Mouse (Mus musculus): ENCODE measurements around the gene Kcnh4. TPM values are rescaled to one million over a fixed set of nuclear protein-coding genes. Genes with fewer than 3 reads are reported as not detected.
A peak's percentile ranks its signal among the peaks of the same experiment; 100 is the strongest.

Kcnh4 gene
- total RNA-seq, 2 experiments from 2014 or later = 17.2 to 18.4 TPM

- DNase-seq (ENCODE audit: extremely low spot score in 1 of 2, low spot score in 2 of 2) = no peak
- intact Hi-C loops (cut with DNase I) = no loop called here
- Histone ChIP-seq H3K27ac (no peak overlapping the region), H3K4me3 (no peak overlapping the region)
- TF ChIP-seq CTCF (IDR thresholded peaks at IDR 0.05) = no peak
Measured at GRCm38 (mm10) chr11:100782568-100782967, 22.8 kb upstream of the Kcnh4 start.

- Histone ChIP-seq H3K27ac (no peak overlapping the region), H3K4me3 (no peak overlapping the region)
- no peak for DNase-seq (ENCODE audit: extremely low spot score in 1 of 2, low spot score in 2 of 2)
- no peak for TF ChIP-seq CTCF (IDR thresholded peaks at IDR 0.05)
- intact Hi-C loops (cut with DNase I) = no loop called here
Measured at GRCm38 (mm10) chr11:100781763-100782475, 22.2 kb upstream of the Kcnh4 start.

DNA sequence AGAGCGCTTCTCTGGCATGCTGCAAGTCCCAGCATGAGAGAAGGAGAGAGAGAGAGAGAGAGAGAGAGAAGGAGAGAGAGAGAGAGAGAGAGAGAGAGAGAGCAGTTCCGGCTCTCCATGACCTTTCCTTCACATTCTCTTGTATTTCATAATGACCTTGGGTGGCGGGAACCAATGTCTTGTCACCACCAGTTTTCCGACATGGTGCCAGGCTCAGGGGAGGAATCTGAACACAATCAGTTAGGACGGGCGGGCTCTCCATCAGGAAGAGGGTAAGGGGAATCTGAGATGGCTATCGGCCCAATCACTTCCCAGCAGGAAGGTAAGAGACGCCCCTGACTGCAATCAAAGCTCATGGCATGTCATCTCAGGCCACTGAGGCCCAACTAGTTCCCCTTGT lies 20.5 kb upstream of the Kcnh4 start:
- DNase-seq (ENCODE audit: extremely low spot score in 1 of 2, low spot score in 2 of 2) = no peak

GRCm38 (mm10) chr11:100778069-100778468 lies 18.3 kb upstream of the Kcnh4 start:
- Histone ChIP-seq H3K4me3 (no peak overlapping the region), H3K27ac (no peak overlapping the region)
- intact Hi-C loops (cut with DNase I) = no loop called here
- DNase-seq (ENCODE audit: extremely low spot score in 1 of 2, low spot score in 2 of 2) = no peak
- no peak for TF ChIP-seq CTCF (IDR thresholded peaks at IDR 0.05)

More for the DNA sequence above, 20.5 kb upstream of the Kcnh4 start:
- intact Hi-C loops (cut with DNase I) = no loop called here
- no peak overlapping the region for H3K4me3 ChIP-seq
- TF ChIP-seq CTCF (IDR thresholded peaks at IDR 0.05) = no peak
- H3K27ac ChIP-seq = no peak overlapping the region

- no peak for DNase-seq (ENCODE audit: extremely low spot score in 1 of 2, low spot score in 2 of 2)
- intact Hi-C loops (cut with DNase I) = no loop called here
- Histone ChIP-seq H3K27ac (no peak overlapping the region), H3K4me3 (no peak overlapping the region)
- TF ChIP-seq CTCF (IDR thresholded peaks at IDR 0.05) = no peak
Measured at GRCm38 (mm10) chr11:100775921-100776320, 16.2 kb upstream of the Kcnh4 start.

- Histone ChIP-seq H3K4me3 (no peak overlapping the region), H3K27ac (no peak overlapping the region)
- no peak for DNase-seq (ENCODE audit: extremely low spot score in 1 of 2, low spot score in 2 of 2)
- intact Hi-C loops (cut with DNase I) = no loop called here
- TF ChIP-seq CTCF (IDR thresholded peaks at IDR 0.05) = no peak
Measured at GRCm38 (mm10) chr11:100774261-100774660, 14.5 kb upstream of the Kcnh4 start.

DNA sequence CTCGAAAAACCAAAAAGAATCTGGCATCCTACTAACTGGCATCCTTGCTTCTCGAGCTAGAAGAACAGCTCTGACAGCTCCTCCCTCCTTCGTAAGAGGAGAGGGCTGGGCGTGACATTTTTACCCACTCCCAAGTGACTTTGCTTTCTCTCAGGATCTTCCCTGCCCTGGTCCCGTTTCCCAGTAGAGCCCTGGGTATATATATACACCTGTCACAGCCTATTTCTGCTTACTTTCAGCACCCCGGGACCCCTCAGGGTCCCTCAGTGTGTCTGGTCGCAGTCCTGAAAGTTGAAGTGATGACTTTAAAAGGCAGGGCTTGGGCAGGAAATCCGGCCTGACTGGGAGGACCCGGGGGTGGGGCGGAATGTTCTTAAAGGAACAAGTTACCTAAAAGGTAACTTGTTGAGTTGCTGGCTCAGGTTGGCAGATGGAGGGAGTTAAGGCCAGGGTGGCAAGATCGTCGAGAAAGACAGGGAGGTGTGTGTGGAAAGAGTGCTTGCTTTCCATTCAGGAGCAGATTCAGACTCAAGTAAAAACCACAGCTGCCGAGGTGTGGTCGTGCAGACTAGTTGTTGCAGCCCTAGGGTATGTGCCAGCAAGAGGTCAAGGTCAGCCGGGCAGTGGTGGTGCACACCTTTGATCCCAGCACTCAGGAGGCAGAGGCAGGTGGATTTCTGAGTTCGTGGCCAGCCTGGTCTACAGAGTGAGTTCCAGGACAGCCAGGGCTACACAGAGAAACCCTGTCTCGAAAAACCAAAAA lies 11.1 kb upstream of the Kcnh4 start, which contains the start of gene Ghdc:
Gene Ghdc, minus strand, starts transcription at position 312 of the 763 bp plus-strand sequence.
- intact Hi-C loops (cut with DNase I) = no loop called here
- H3K27ac ChIP-seq = peak within 1 kb of the TSS; percentile 77

GRCm38 (mm10) chr11:100769980-100770379 lies 10.2 kb upstream of the Kcnh4 start:
- Histone ChIP-seq H3K27ac (no peak overlapping the region; the same call in 1 of the 2 replicates), H3K4me3 (peak overlapping the region; percentile 74)
- intact Hi-C loops (cut with DNase I) = loop anchor here (5.0 kb wide), 1 partner anchor 187 kb away; no protein-coding TSS in a partner anchor
- TF ChIP-seq CTCF (IDR thresholded peaks at IDR 0.05) = no peak
- DNase-seq (ENCODE audit: extremely low spot score in 1 of 2, low spot score in 2 of 2) = no peak

More for the DNA sequence above, 11.1 kb upstream of the Kcnh4 start, which contains the start of gene Ghdc:
- no peak for TF ChIP-seq CTCF (IDR thresholded peaks at IDR 0.05)
- DNase-seq (ENCODE audit: extremely low spot score in 1 of 2, low spot score in 2 of 2) = peak; percentile 73 to 77
- peak within 1 kb of the TSS; percentile 74 for H3K4me3 ChIP-seq

GRCm38 (mm10) chr11:100767871-100768270 lies 8.1 kb upstream of the Kcnh4 start:
- no peak for DNase-seq (ENCODE audit: extremely low spot score in 1 of 2, low spot score in 2 of 2)
- no peak overlapping the region for H3K4me3 ChIP-seq
- no peak overlapping the region for H3K27ac ChIP-seq
- TF ChIP-seq CTCF (IDR thresholded peaks at IDR 0.05) = no peak
- intact Hi-C loops (cut with DNase I) = loop anchor here (5.0 kb wide), 1 partner anchor 189 kb away; no protein-coding TSS in a partner anchor

- Histone ChIP-seq H3K4me3 (no peak overlapping the region), H3K27ac (no peak overlapping the region)
- DNase-seq (ENCODE audit: extremely low spot score in 1 of 2, low spot score in 2 of 2) = no peak
- intact Hi-C loops (cut with DNase I) = loop anchor here (5.0 kb wide), 1 partner anchor 191 kb away; no protein-coding TSS in a partner anchor
- TF ChIP-seq CTCF (IDR thresholded peaks at IDR 0.05) = no peak
Measured at GRCm38 (mm10) chr11:100766726-100767125, 7.0 kb upstream of the Kcnh4 start.

DNA sequence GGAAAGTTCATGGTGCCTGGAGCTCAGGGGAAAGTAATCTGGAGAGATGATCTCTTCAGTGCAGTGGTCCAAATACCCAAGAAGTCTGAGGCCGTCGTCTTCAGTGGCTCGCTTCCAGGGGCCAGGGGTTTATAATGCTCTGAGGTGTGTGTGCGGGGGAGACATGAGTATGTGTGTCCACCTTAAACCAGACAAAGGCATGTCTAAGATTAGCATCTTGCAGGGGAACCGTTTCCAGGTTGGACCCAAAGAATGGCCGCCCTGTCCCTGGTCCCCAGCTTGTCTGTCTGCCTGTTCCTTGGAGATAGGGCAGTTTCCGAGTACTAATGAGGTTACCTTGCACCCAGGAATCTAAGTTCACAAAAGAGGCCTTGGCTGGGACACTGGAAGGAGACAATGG lies 3.1 kb upstream of the Kcnh4 start, which contains the start of gene Hcrt:
Gene Hcrt, minus strand, starts transcription at position 101 of the 400 bp plus-strand sequence.
- no peak for TF ChIP-seq CTCF (IDR thresholded peaks at IDR 0.05)
- Histone ChIP-seq H3K4me3 (peak within 1 kb of the TSS; percentile 46), H3K27ac (peak within 1 kb of the TSS; percentile 69)
- intact Hi-C loops (cut with DNase I) = no loop called here
- no peak for DNase-seq (ENCODE audit: extremely low spot score in 1 of 2, low spot score in 2 of 2)

GRCm38 (mm10) chr11:100761547-100762045 lies 1.9 kb upstream of the Kcnh4 start:
- intact Hi-C loops (cut with DNase I) = loop anchor here (1.0 to 2.0 kb wide), 2 partner anchors 47 to 191 kb away; no protein-coding TSS in a partner anchor
- TF ChIP-seq CTCF (IDR thresholded peaks at IDR 0.05) = peak; percentile 85
- peak overlapping the region; percentile 69 for H3K27ac ChIP-seq
- peak; percentile 83 to 93 for DNase-seq (ENCODE audit: extremely low spot score in 1 of 2, low spot score in 2 of 2)
- H3K4me3 ChIP-seq = peak overlapping the region; percentile 46
